Mouse (Mus musculus): ENCODE measurements at regions not wholly inside any gene's neighbourhood (a gene's known extent, or its start where the extent isn't known, plus 50 kb on each side); places are given as distances from the start of the nearest gene placed in this dataset.

GRCm38 (mm10) chr13:45252126-45252525 lies 137.4 kb upstream of the Mylip start:
- Histone ChIP-seq H3K9me3 (replicated peaks; ENCODE audit: low read length) (no peaks in the 10 kb centered on the region), H3K27me3 (replicated peaks) (no peaks in the 10 kb centered on the region), H3K27ac (ENCODE audit: insufficient read depth, low read depth) (no peak overlapping the region), H3K79me2 (replicated peaks; ENCODE audit: control insufficient read depth, extremely low read depth, insufficient read depth, poor library complexity, severe bottlenecking) (no peaks in the 10 kb centered on the region), H3K4me1 (ENCODE audit: control insufficient read depth in 1 of 2, insufficient read depth in 2 of 2) (no peaks in the 10 kb centered on the region), H3K4me2 (ENCODE audit: insufficient read depth, low read depth, poor library complexity, severe bottlenecking) (no peak overlapping the region), H3K4me3 (replicated peaks in 1 of 3; ENCODE audit: low read depth in 2 of 3, low read length in 2 of 3, poor library complexity in 1 of 3) (no peak overlapping the region), H3K36me3 (replicated peaks in 1 of 2; ENCODE audit: control insufficient read depth in 1 of 2, insufficient read depth in 1 of 2, low read length in 1 of 2) (no peaks in the 10 kb centered on the region), H3K9ac (ENCODE audit: insufficient read depth, low read depth) (no peak overlapping the region)
- in situ Hi-C loops (cut with MboI; ENCODE audit: low pct_ligation_motif_present, low pct_unique_long_range_greater_than_20kb, low sequenced_read_pairs): no loop called here
- no peak for DNase-seq (ENCODE audit: extremely low read depth)
- TF ChIP-seq PAX5 (IDR thresholded peaks at IDR 0.05; ENCODE audit: low read length) (no peak), ZMIZ1 (IDR thresholded peaks at IDR 0.05; ENCODE audit: low read depth, low read length) (no peak), USF1 (IDR thresholded peaks at IDR 0.05; ENCODE audit: low read depth, low read length) (no peak), KAT2A (IDR thresholded peaks at IDR 0.05; ENCODE audit: insufficient replicate concordance, low read length) (no peak), POLR2A (IDR thresholded peaks at IDR 0.05; ENCODE audit: low read depth, low read length) (no peak), NRF1 (IDR thresholded peaks at IDR 0.05; ENCODE audit: low read depth, low read length) (no peak), MAZ (IDR thresholded peaks at IDR 0.05; ENCODE audit: low read depth, low read length) (no peak), ELF1 (IDR thresholded peaks at IDR 0.05; ENCODE audit: low read depth, low read length) (no peak), MXI1 (IDR thresholded peaks at IDR 0.05; ENCODE audit: low read depth, low read length) (no peak), RAD21 (IDR thresholded peaks at IDR 0.05; ENCODE audit: low read depth, low read length) (no peak), CHD2 (IDR thresholded peaks at IDR 0.05; ENCODE audit: low read length) (no peak), JUN (IDR thresholded peaks at IDR 0.05; ENCODE audit: insufficient read depth, low read depth, low read length) (no peak), EP300 (IDR thresholded peaks at IDR 0.05; ENCODE audit: low read length) (no peak), ETS1 (conservative IDR thresholded peaks at IDR 0.05; ENCODE audit: low read depth, low read length) (no peak), CTCF (conservative IDR thresholded peaks at IDR 0.05 in 1 of 2, IDR thresholded peaks at IDR 0.05 in 1 of 2; ENCODE audit: low read depth in 2 of 2, low read length in 2 of 2) (no peak), USF2 (conservative IDR thresholded peaks at IDR 0.05; ENCODE audit: low read depth, low read length) (no peak), IRF4 (IDR thresholded peaks at IDR 0.05; ENCODE audit: low read depth, low read length) (no peak)
- dilution Hi-C loops (cut with MboI; ENCODE audit: extremely low pct_ligation_motif_present, extremely low pct_unique_long_range_greater_than_20kb, low sequenced_read_pairs): no loop called here

- dilution Hi-C loops (cut with MboI; ENCODE audit: extremely low pct_ligation_motif_present, extremely low pct_unique_long_range_greater_than_20kb, low sequenced_read_pairs) (no loop called here), in situ Hi-C loops (cut with MboI; ENCODE audit: low pct_ligation_motif_present, low pct_unique_long_range_greater_than_20kb, low sequenced_read_pairs) (no loop called here)
- no peaks in the 10 kb centered on the region for H3K27me3 ChIP-seq (replicated peaks)
- no peak overlapping the region for H3K9ac ChIP-seq (ENCODE audit: insufficient read depth, low read depth)
- H3K27ac ChIP-seq (ENCODE audit: insufficient read depth, low read depth): no peak overlapping the region
- H3K79me2 ChIP-seq (replicated peaks; ENCODE audit: control insufficient read depth, extremely low read depth, insufficient read depth, poor library complexity, severe bottlenecking): no peaks in the 10 kb centered on the region
- no peak overlapping the region for H3K4me3 ChIP-seq (replicated peaks in 1 of 3; ENCODE audit: low read depth in 2 of 3, low read length in 2 of 3, poor library complexity in 1 of 3)
- TF ChIP-seq MAFK (IDR thresholded peaks at IDR 0.05; ENCODE audit: insufficient replicate concordance, low read length): no peak
- no peak for TF ChIP-seq ZNF384 (IDR thresholded peaks at IDR 0.05; ENCODE audit: low read depth, low read length)
- TF ChIP-seq JUN (IDR thresholded peaks at IDR 0.05; ENCODE audit: insufficient read depth, low read depth, low read length): no peak
- no peak for TF ChIP-seq TCF12 (IDR thresholded peaks at IDR 0.05; ENCODE audit: low read depth, low read length)
- no peak for TF ChIP-seq MEF2A (IDR thresholded peaks at IDR 0.05; ENCODE audit: borderline replicate concordance, low read depth, low read length)
- no peak for TF ChIP-seq TBP (conservative IDR thresholded peaks at IDR 0.05; ENCODE audit: low read depth, low read length)
- TF ChIP-seq CHD2 (IDR thresholded peaks at IDR 0.05; ENCODE audit: low read length): no peak
- TF ChIP-seq KAT2A (IDR thresholded peaks at IDR 0.05; ENCODE audit: insufficient replicate concordance, low read length): no peak
- no peak for TF ChIP-seq POLR2AphosphoS2 (IDR thresholded peaks at IDR 0.05; ENCODE audit: low read depth, low read length)
- TF ChIP-seq ZMIZ1 (IDR thresholded peaks at IDR 0.05; ENCODE audit: low read depth, low read length): no peak
- TF ChIP-seq E2F4 (IDR thresholded peaks at IDR 0.05; ENCODE audit: insufficient replicate concordance, low read depth, low read length): no peak
- no peak for TF ChIP-seq CHD1 (IDR thresholded peaks at IDR 0.05; ENCODE audit: low read depth, low read length)
- TF ChIP-seq USF1 (IDR thresholded peaks at IDR 0.05; ENCODE audit: low read depth, low read length): no peak
- no peak for TF ChIP-seq POLR2A (IDR thresholded peaks at IDR 0.05; ENCODE audit: low read depth, low read length)
- no peak for TF ChIP-seq UBTF (IDR thresholded peaks at IDR 0.05; ENCODE audit: low read depth, low read length)
- TF ChIP-seq JUND (conservative IDR thresholded peaks at IDR 0.05; ENCODE audit: low read depth, low read length): no peak
- no peak for TF ChIP-seq ZC3H11A (IDR thresholded peaks at IDR 0.05; ENCODE audit: low read depth, low read length)
- no peak overlapping the region for H3K4me2 ChIP-seq (ENCODE audit: insufficient read depth, low read depth, poor library complexity, severe bottlenecking)
- no peak for DNase-seq (ENCODE audit: extremely low read depth)
- H3K4me1 ChIP-seq (ENCODE audit: control insufficient read depth in 1 of 2, insufficient read depth in 2 of 2): no peaks in the 10 kb centered on the region
- H3K36me3 ChIP-seq (replicated peaks in 1 of 2; ENCODE audit: control insufficient read depth in 1 of 2, insufficient read depth in 1 of 2, low read length in 1 of 2): no peaks in the 10 kb centered on the region
- H3K9me3 ChIP-seq (replicated peaks; ENCODE audit: low read length): no peaks in the 10 kb centered on the region
These were observed 136.3 kb upstream of the Mylip start for GRCm38 (mm10) chr13:45253221-45253620.

All from CH12.LX (cell line).